Mouse (Mus musculus) lung, embryonic 15.5 days (tissue): ENCODE data around the gene Gm10972. TPM values are rescaled to one million over a fixed set of nuclear protein-coding genes. Genes with fewer than 3 reads are reported as not detected.
"Not testable (repeated sequence)": the region's sequence is repeated elsewhere in the genome, so short reads cannot be mapped to it uniquely, and the experiment has no call there.

ENCODE experiments used
- ATAC-seq: fragments of 200-750 bp; cut with Nextera tagmentation; 2 replicates; pipeline ENCODE4 v1.8.0; 2017; ENCODE audit warnings: moderate number of reproducible peaks, borderline replicate concordance; ENCODE audit not compliant: low FRiP score, low TSS enrichment; ENCODE audit errors: extremely low read depth
- H3K27ac ChIP-seq: fragments of 300-500 bp; sonication (generic); 2 replicates; pipeline ENCODE4 v1.5.1; 2015; ENCODE audit warnings: moderate library complexity, mild to moderate bottlenecking, inconsistent platforms
- H3K27me3 ChIP-seq: fragments of 300-500 bp; sonication (generic); 2 replicates; pipeline ENCODE4 v1.6.1; 2015; ENCODE audit warnings: inconsistent platforms
- H3K36me3 ChIP-seq: fragments of 300-500 bp; sonication (generic); 2 replicates; pipeline ENCODE4 v1.6.1; 2015; ENCODE audit warnings: inconsistent platforms
- H3K4me1 ChIP-seq: fragments of 300-500 bp; sonication (generic); 2 replicates; pipeline ENCODE4 v1.6.1; 2015; ENCODE audit warnings: inconsistent platforms
- H3K4me2 ChIP-seq: fragments of 300-500 bp; sonication (generic); 2 replicates; pipeline ENCODE4 v1.6.1; 2015; ENCODE audit warnings: inconsistent platforms, mild to moderate bottlenecking, moderate library complexity
- H3K4me3 ChIP-seq: fragments of 300-500 bp; sonication (generic); 2 replicates; pipeline ENCODE4 v1.5.1; 2015; ENCODE audit warnings: mild to moderate bottlenecking, inconsistent platforms
- H3K9ac ChIP-seq: fragments of 300-500 bp; sonication (generic); 2 replicates; pipeline ENCODE4 v1.6.1; 2015; ENCODE audit warnings: inconsistent platforms
- H3K9me3 ChIP-seq: fragments of 300-500 bp; sonication (generic); 2 replicates; pipeline ENCODE4 v1.6.1; 2016; ENCODE audit warnings: inconsistent platforms
- WGBS: fragments of 180-500 bp; shearing (Covaris S2); methylation state at CpG from one replicate; pipeline ENCODE4 v1.1.7; 2015; 5-methylcytosine and 5-hydroxymethylcytosine counted together
- polyA plus RNA-seq: library from polyadenylated mRNA; unstranded; fragments of >200 nt; fragmentation: Nextera tagmentation; extraction: Ambion mirVana; gene quantifications from 2 replicates; pipeline ENCODE4 v1.2.1, GENCODE M21; 2015

Gene Gm10972
- polyA plus RNA-seq, 1 experiment from 2014 or later, result not detected

DNA sequence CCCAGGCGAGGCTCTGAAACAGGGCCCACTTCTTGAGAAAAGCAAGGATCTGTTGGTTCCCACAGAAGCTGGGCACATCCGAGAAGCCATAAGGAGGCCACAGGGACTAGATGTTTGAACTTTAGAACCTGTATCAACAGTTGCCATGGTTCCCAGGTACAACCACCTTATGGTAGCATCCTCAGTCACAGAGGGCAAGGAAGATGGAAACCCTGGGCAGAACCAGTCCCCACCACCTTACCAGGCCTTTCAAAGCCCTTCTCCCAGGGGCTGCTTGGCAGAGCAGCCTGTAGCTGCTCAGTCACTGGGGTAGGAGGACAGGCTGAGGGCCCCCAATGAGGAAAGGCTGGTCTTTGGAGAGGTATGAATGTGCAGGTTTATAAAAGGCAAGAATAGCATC is 17.9 kb downstream of the Gm10972 start:
- not testable (repeated sequence) for H3K9ac ChIP-seq, H3K4me3 ChIP-seq, H3K36me3 ChIP-seq, H3K27ac ChIP-seq, H3K4me2 ChIP-seq, ATAC-seq, H3K4me1 ChIP-seq, H3K27me3 ChIP-seq, H3K9me3 ChIP-seq
- WGBS, result 76% methylated on average over 2 of the region's 2 CpGs

DNA sequence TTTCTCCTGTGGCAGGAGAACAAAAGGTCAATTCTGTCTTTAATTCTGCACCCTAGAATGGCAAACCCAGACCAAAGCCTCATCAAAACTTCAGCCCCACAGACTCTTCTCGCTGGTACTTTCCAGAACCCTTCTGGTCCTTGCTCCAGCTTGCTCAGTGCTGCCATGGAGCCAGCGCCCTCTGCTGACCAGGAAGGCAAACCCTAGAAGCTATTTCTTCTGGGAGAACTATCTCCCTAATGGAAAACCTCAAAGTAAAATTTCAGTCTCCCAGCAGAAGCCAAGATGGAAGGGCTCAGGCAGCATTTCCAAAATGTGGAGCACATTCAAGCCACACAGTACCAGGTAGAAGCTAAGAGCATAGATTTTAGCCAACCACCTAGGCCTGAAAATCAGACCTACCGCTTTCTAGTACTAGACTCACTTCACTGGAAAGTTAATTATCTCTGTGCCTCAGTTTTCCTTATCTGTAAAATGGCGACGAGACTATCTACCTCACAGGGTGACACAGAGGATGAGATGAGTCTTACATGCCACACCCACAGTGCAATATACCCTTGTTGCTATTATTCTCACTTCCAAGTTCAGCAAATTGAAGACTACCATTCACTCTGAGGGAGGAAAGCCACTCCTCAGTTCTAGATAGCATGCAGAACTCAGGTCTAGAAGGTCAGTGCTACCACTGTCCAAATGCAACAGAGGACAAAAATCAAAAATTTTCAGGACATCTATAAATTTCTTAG is 22.3 kb downstream of the Gm10972 start:
- H3K27me3 ChIP-seq, H3K4me2 ChIP-seq, ATAC-seq, H3K27ac ChIP-seq, H3K4me1 ChIP-seq, H3K4me3 ChIP-seq, H3K9me3 ChIP-seq, H3K9ac ChIP-seq, H3K36me3 ChIP-seq: not testable (repeated sequence)
- WGBS, result 48% methylated on average over 5 of the region's 5 CpGs

DNA sequence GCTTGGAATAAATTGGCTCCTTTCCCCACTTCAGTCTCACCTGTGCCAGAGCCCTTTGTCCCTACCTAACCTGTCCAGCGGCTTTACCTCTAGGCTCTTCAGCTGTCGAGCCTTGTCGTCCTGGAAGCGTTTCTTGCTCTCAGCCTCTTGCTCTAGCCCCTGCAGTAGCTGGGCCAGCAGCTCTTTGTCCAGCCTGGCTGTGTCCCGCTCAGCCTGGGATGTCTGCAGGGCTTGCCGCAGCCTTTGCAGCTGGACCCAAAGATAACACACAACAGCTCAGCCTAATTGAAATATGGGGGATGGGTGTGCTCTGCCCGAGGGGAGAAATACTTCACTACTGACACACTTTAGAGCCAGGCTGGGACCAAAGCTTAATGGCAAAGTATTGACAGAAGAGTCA is 23.0 kb downstream of the Gm10972 start:
- H3K27ac ChIP-seq, H3K36me3 ChIP-seq, H3K27me3 ChIP-seq, H3K9me3 ChIP-seq, H3K9ac ChIP-seq, H3K4me2 ChIP-seq, H3K4me1 ChIP-seq, H3K4me3 ChIP-seq: not testable (repeated sequence)
- 7% methylated on average over 7 of the region's 7 CpGs for WGBS
- 0 out of 2 replicates have a peak, but pooled peaks have one; percentile 47 for ATAC-seq

DNA sequence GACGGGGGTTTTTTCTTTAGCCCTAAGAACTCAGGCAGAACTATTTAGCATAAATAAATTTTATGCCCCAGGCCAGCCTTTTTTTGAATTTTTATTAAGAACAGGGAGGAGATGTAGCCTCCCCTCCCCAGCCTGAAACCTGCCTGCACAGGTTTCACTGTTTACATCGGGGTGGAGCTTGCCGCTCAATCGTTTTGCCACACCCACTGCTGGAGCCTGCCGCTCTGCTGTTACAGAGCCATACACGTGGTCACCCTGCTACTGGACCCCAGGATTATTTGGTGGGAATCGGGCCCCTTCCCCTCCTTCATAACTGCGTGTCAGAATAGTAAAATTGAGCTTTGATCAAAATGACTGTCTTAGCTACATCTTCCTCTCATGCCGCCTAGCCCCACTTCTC is 32.2 kb downstream of the Gm10972 start:
- not testable (repeated sequence) for H3K4me1 ChIP-seq, H3K36me3 ChIP-seq, H3K4me3 ChIP-seq, H3K4me2 ChIP-seq, H3K9ac ChIP-seq, ATAC-seq, H3K27ac ChIP-seq, H3K27me3 ChIP-seq, H3K9me3 ChIP-seq
- 69% methylated on average over 9 of the region's 9 CpGs for WGBS

DNA sequence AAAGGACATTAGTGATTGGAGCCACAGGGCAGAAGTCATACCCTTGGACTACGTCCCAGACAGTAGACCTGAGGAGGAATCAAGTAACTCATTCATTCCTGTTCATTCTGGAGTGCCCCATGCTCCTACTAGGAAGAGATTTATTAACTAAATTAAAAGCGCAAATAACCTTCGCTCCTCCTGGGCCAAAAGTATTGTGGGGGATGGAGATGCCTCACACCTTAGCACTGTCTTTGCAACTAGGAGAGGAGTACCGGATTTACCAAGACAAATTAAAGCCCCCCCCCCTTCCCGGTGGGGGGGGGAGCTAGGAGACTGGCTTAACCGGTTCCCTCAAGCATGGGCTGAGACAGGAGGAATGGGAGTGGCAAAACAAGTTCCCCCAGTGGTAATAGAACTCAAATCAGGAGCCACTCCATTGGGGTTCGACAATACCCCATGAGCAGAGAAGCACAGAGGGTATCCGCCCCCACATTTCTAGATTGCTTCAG is 36.5 kb downstream of the Gm10972 start:
- no peak overlapping the region for H3K4me3 ChIP-seq
- peak; percentile 69; the same call in 1 of the 2 replicates for ATAC-seq
- no peak overlapping the region for H3K4me2 ChIP-seq
- H3K36me3 ChIP-seq, result no peaks in the 10 kb centered on the region
- no peaks in the 10 kb centered on the region for H3K27me3 ChIP-seq
- H3K9me3 ChIP-seq, result no peaks in the 10 kb centered on the region
- no peaks in the 10 kb centered on the region for H3K4me1 ChIP-seq
- WGBS, result 50% methylated on average over 8 of the region's 8 CpGs
- H3K27ac ChIP-seq, result peak overlapping the region; percentile 64; the same call in 1 of the 2 replicates
- H3K9ac ChIP-seq, result no peak overlapping the region

DNA sequence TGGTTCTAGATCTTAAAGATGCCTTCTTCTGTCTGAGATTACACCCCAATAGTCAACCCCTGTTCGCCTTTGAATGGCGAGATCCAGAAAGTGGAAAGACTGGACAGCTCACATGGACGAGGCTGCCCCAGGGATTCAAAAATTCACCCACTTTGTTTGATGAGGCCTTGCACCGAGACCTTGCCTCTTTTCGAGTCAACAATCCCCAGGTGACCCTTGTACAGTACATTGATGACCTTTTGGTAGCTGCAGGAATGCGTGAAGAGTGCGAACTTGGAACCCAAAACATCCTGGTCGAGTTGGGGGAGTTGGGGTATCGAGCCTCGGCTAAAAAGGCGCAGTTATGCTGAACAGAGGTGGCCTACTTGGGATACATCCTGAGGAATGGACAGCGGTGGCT is 37.1 kb downstream of the Gm10972 start:
- H3K27ac ChIP-seq, ATAC-seq, H3K4me2 ChIP-seq, H3K27me3 ChIP-seq, H3K9ac ChIP-seq, H3K4me3 ChIP-seq, H3K9me3 ChIP-seq, H3K36me3 ChIP-seq, H3K4me1 ChIP-seq: not testable (repeated sequence)
- WGBS, result 84% methylated on average over 12 of the region's 12 CpGs

DNA sequence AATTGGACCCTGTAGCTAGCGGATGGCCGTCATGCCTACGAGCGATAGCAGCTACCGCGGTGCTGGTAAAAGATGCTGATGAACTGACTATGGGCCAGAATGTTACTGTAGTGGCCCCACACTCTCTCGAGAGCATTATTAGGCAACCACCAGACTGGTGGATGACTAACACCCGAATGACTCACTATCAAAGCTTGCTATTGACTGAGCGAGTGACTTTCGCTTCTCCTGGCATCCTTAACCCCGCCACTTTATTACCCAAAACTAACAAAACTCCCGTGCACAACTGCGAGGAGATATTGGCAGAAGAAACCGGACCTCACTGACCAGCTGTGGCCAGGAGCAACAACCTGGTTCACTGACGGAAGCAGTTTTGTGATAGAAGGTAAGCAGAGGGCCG is 37.9 kb downstream of the Gm10972 start:
- Histone ChIP-seq H3K36me3 (no peaks in the 10 kb centered on the region), H3K9ac (no peak overlapping the region), H3K9me3 (no peaks in the 10 kb centered on the region), H3K27ac (no peak overlapping the region), H3K4me1 (no peaks in the 10 kb centered on the region), H3K4me2 (no peak overlapping the region), H3K27me3 (no peaks in the 10 kb centered on the region), H3K4me3 (no peak overlapping the region)
- WGBS, result 76% methylated on average over 16 of the region's 16 CpGs
- ATAC-seq, result no peak

DNA sequence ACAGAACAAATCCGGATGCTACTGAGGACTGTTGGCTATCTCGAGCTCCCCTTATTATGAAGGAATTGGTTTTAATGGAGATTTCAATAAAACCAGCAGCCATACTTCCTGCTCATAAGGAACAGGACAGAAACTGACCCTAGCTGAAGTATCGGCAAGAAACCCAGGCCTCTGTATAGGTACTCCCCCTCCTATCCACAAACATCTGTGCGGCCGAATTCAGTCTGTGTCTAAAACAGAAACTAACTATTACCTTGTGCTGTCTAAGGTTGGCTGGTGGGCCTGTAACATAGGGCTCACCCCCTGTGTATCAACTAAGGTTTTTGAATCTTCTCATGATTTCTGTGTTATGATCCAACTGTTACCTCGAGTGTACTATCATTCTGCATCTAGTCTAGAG is 40.7 kb downstream of the Gm10972 start:
- WGBS, result 75% methylated on average over 6 of the region's 6 CpGs
- no peak overlapping the region for H3K4me3 ChIP-seq
- H3K9ac ChIP-seq, result no peak overlapping the region
- H3K4me1 ChIP-seq, result no peaks in the 10 kb centered on the region
- no peaks in the 10 kb centered on the region for H3K27me3 ChIP-seq
- no peaks in the 10 kb centered on the region for H3K9me3 ChIP-seq
- no peak for ATAC-seq
- H3K27ac ChIP-seq, result no peak overlapping the region
- H3K36me3 ChIP-seq, result no peaks in the 10 kb centered on the region
- no peak overlapping the region for H3K4me2 ChIP-seq

DNA sequence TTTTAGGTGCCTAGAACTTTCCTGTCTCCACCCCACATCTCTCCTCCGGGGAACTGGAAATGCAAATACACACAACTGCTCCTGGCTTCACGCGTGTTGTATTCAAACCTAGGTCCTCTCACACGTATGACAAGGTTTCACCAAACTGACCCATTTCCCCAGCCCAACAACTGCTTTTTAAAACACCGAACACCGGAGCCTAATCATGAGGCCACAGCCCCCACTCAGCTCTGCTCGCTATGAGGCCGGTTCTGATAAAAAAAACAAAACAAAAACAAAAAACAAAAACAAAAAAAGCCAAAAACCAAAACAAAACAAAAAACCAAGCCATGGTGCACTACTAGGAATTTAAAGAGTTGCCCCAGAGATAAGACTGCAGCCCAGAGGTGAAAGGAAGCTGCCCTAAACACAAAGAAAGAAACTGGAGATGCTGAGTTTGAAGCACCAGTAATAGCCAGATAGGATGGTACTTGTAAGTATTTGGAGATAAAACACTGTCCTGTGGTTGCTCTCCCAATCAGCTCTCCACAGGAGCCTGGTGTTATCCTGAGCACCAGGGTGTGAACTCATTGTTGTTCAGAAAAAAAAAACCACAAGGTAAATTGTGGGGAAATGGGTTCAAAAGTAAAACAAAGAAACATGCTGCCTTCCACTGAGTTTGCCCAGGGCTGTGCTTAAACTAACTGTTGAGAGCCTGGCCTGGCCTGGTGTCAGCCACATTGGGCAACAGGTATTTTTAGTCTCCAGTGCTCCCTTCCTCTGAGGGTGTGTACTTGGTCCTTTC is 43.3 kb downstream of the Gm10972 start:
- 72% methylated on average over 8 of the region's 8 CpGs for WGBS
- H3K36me3 ChIP-seq, H3K27ac ChIP-seq, H3K9ac ChIP-seq, H3K9me3 ChIP-seq, H3K27me3 ChIP-seq, H3K4me3 ChIP-seq, H3K4me1 ChIP-seq, ATAC-seq, H3K4me2 ChIP-seq: not testable (repeated sequence)

DNA sequence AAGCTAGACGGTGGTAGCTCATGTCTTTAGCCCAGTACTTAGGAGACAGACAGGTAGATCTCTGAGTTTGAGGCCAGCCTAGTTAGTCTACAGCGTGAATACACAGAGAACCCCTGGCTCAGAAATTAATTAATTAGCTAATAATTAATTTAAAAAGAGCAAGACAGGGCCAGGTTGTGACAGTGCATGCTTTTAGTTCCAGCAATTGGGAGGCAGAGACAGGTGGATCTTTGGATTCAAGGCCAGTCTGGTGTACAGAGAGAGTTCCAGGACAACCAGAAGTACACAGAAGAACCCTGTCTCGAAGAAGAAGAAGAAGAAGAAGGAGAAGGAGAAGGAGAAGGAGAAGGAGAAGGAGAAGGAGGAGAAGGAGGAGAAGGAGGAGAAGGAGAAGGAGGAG is 45.8 kb downstream of the Gm10972 start:
- 90% methylated on average over 3 of the region's 3 CpGs for WGBS
- not testable (repeated sequence) for H3K27me3 ChIP-seq, H3K4me2 ChIP-seq, H3K27ac ChIP-seq, H3K36me3 ChIP-seq, H3K4me3 ChIP-seq, ATAC-seq, H3K9ac ChIP-seq, H3K9me3 ChIP-seq
- peaks cover 11% of the 10 kb centered on the region; the same call in 1 of the 2 replicates for H3K4me1 ChIP-seq

DNA sequence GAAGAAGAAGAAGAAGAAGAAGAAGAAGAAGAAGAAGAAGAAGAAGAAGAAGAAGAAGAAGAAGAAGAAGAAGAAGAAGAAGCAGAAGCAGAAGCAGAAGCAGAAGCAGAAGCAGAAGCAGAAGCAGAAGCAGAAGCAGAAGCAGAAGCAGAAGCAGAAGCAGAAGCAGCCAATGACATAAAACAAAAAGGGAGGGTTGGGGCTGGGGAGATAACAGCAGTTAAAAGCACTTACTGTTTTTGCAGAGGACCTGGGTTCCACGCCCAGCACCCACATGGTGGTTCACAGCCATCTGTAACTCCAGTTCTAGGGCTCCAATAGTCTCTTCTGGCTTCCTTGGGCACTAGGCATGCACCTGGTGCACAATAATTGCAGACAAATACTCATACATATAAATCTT is 46.3 kb downstream of the Gm10972 start:
- H3K36me3 ChIP-seq, H3K4me2 ChIP-seq, H3K4me3 ChIP-seq, H3K9ac ChIP-seq, H3K27me3 ChIP-seq, H3K27ac ChIP-seq, H3K9me3 ChIP-seq, ATAC-seq: not testable (repeated sequence)
- 38% methylated on average over 1 of the region's 1 CpGs for WGBS
- H3K4me1 ChIP-seq, result peaks cover 13% of the 10 kb centered on the region; the same call in 1 of the 2 replicates

DNA sequence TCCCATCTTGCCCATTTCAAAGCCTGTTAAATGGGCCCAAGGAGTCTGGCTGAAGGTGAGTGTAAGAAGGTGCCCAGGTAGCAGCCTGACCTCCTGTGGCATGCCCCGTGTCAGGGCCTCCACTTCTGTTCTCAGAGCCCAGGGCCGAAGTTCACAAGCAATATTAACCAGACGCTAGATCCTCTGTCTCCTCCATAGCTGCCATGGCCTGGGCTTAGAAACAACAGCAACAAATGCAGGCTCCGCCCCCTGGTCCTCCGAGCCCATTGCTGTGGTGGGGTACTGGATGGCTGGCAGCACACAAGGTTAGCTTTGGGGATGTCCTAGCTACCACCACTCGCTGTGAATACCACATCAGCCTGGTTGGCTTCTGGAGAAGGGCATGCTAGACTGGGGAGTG is 47.2 kb downstream of the Gm10972 start:
- H3K9ac ChIP-seq, ATAC-seq: not testable (repeated sequence)
- 54% methylated on average over 6 of the region's 6 CpGs for WGBS

More for the DNA sequence above, 47.2 kb downstream of the Gm10972 start:
- H3K9me3 ChIP-seq, H3K4me2 ChIP-seq, H3K27ac ChIP-seq, H3K27me3 ChIP-seq, H3K36me3 ChIP-seq, H3K4me3 ChIP-seq: not testable (repeated sequence)
- H3K4me1 ChIP-seq, result peaks cover 14% of the 10 kb centered on the region; the same call in 1 of the 2 replicates
